Mouse (Mus musculus) limb, embryonic 10.5 days (tissue): ENCODE results near the gene Apoh. TPM values are rescaled to one million over a fixed set of nuclear protein-coding genes. Genes with fewer than 3 reads are reported as not detected.

Experiments used
- DNase-seq: peaks from one replicate; pipeline ENCODE4 v3.0.0-alpha.2; 2017; ENCODE audit warnings: low spot score
- H3K27ac ChIP-seq: fragments of 300-500 bp; sonication (generic); 2 replicates; pipeline ENCODE4 v1.5.1; 2016; ENCODE audit warnings: mild to moderate bottlenecking
- H3K27me3 ChIP-seq: fragments of 300-500 bp; sonication (generic); 2 replicates; pipeline ENCODE4 v1.6.1; 2016; ENCODE audit warnings: low read depth, mild to moderate bottlenecking; ENCODE audit not compliant: poor library complexity, severe bottlenecking
- H3K36me3 ChIP-seq: fragments of 300-500 bp; sonication (generic); 2 replicates; pipeline ENCODE4 v1.6.1; 2016; ENCODE audit warnings: mild to moderate bottlenecking, moderate library complexity
- H3K4me1 ChIP-seq: fragments of 300-500 bp; sonication (generic); 2 replicates; pipeline ENCODE4 v1.6.1; 2016
- H3K4me3 ChIP-seq: fragments of 300-500 bp; sonication (generic); 2 replicates; pipeline ENCODE4 v1.5.1; 2016; ENCODE audit warnings: mild to moderate bottlenecking, moderate library complexity
- H3K9me3 ChIP-seq: fragments of 300-500 bp; sonication (generic); replicated peaks from 2 replicates; pipeline ENCODE4 v1.6.1; 2016; ENCODE audit warnings: mild to moderate bottlenecking
- WGBS: fragments of 180-500 bp; shearing (Covaris S2); methylation state at CpG from one replicate; pipeline ENCODE4 v1.1.7; 2016; 5-methylcytosine and 5-hydroxymethylcytosine counted together
- polyA plus RNA-seq: library from polyadenylated mRNA; unstranded; fragments of >200 nt; fragmentation: Nextera tagmentation; extraction: Ambion mirVana; gene quantifications from 2 replicates; pipeline ENCODE4 v1.2.1, GENCODE M21; 2016

Gene Apoh
- polyA plus RNA-seq, 1 experiment from 2014 or later = not detected

DNA sequence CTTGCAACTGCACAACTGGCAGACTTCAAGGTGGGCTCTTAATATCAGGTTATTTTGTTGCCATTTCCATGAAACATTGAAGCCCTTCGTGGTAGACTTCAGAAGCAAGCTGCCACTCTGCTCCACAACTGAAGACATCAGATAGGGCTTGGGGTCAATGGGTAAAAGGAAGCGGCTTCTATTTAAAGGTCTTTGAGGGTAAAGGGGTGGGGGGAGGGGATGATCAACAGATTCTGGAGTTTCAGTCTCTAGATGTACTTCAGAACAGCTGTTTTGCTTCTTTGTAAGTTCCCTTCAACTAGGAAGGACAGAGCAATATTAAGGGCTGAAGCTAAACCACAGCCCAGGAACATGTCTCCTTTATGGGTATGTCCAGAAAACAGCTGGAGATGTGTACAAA is 31.2 kb upstream of the Apoh start:
- Histone ChIP-seq H3K4me3 (no peak overlapping the region), H3K27ac (no peak overlapping the region), H3K36me3 (no peaks in the 10 kb centered on the region), H3K27me3 (no peaks in the 10 kb centered on the region), H3K9me3 (no peaks in the 10 kb centered on the region), H3K4me1 (peaks cover 3% of the 10 kb centered on the region; the same call in 1 of the 2 replicates)
- DNase-seq = no peak
- 72% methylated on average over 2 of the region's 2 CpGs for WGBS

GRCm38 (mm10) chr11:108312516-108312915 is 30.6 kb upstream of the Apoh start:
- H3K36me3 ChIP-seq = no peaks in the 10 kb centered on the region
- no peaks in the 10 kb centered on the region for H3K27me3 ChIP-seq
- no peak overlapping the region for H3K27ac ChIP-seq
- 80% methylated on average over 5 of the region's 5 CpGs for WGBS
- no peak overlapping the region for H3K4me3 ChIP-seq
- H3K4me1 ChIP-seq = peaks cover 3% of the 10 kb centered on the region; the same call in 1 of the 2 replicates
- no peaks in the 10 kb centered on the region for H3K9me3 ChIP-seq
- no peak for DNase-seq

GRCm38 (mm10) chr11:108315736-108316135 is 27.4 kb upstream of the Apoh start:
- peaks cover 6% of the 10 kb centered on the region; the same call in 1 of the 2 replicates for H3K4me1 ChIP-seq

GRCm38 (mm10) chr11:108317878-108318277 is 25.3 kb upstream of the Apoh start:
- no peaks in the 10 kb centered on the region for H3K9me3 ChIP-seq
- no peak for DNase-seq
- WGBS = 74% methylated on average over 6 of the region's 6 CpGs
- no peaks in the 10 kb centered on the region for H3K36me3 ChIP-seq
- 0 out of 2 replicates have a peak, but pooled peaks cover 3% of the 10 kb centered on the region for H3K4me1 ChIP-seq
- no peaks in the 10 kb centered on the region for H3K27me3 ChIP-seq
- H3K27ac ChIP-seq = no peak overlapping the region
- H3K4me3 ChIP-seq = no peak overlapping the region

More at GRCm38 (mm10) chr11:108315736-108316135, 27.4 kb upstream of the Apoh start:
- Histone ChIP-seq H3K9me3 (no peaks in the 10 kb centered on the region), H3K27me3 (no peaks in the 10 kb centered on the region), H3K36me3 (no peaks in the 10 kb centered on the region), H3K4me3 (no peak overlapping the region), H3K27ac (no peak overlapping the region)
- DNase-seq = no peak
- WGBS = 88% methylated on average over 7 of the region's 7 CpGs

DNA sequence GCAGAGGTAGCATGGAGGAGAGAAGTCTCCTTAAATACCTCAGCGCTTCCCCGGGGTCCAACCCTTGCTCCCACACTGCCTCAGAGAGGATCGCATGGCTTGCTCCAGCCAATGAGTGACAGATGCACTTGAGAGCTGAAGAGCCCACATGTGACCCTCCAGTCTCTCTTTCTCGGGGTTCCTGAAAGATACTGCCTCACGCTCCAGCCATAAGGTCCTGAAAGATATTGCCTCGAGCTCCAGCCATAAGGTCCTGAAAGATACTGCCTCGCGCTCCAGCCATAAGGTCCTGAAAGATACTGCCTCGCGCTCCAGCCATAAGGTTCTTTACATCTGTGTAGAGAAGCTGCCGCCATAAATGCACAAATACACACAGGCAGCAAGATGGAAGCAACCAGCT is 24.0 kb upstream of the Apoh start:
- Histone ChIP-seq H3K4me3 (no peak overlapping the region), H3K4me1 (0 out of 2 replicates have a peak, but pooled peaks cover 3% of the 10 kb centered on the region), H3K9me3 (no peaks in the 10 kb centered on the region), H3K27me3 (no peaks in the 10 kb centered on the region), H3K27ac (no peak overlapping the region), H3K36me3 (no peaks in the 10 kb centered on the region)
- no peak for DNase-seq
- WGBS = 90% methylated on average over 11 of the region's 11 CpGs

GRCm38 (mm10) chr11:108320561-108320960 is 22.6 kb upstream of the Apoh start:
- Histone ChIP-seq H3K4me1 (0 out of 2 replicates have a peak, but pooled peaks cover 3% of the 10 kb centered on the region), H3K4me3 (no peak overlapping the region), H3K9me3 (no peaks in the 10 kb centered on the region), H3K27me3 (no peaks in the 10 kb centered on the region), H3K36me3 (no peaks in the 10 kb centered on the region), H3K27ac (no peak overlapping the region)
- WGBS = 86% methylated on average over 7 of the region's 7 CpGs
- no peak for DNase-seq

DNA sequence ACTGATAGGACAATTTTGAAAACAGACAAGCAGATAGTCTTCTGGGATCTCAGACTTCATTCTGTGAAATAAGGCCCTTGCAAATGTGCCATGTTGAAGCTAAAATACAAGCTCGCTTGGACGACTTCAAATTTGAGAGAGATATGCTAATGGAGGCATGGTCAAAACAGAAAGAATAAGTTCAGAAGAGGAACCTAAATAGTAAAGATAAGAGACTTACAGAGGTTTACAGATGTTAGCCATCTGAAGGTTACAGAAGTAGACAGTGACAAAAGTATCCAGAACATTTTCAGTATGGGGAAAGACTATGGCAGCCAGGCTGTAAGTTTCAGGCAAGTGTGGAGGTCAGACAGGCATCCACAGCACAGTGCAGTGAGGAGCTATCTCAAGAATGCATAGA is 21.0 kb upstream of the Apoh start:
- WGBS = 91% methylated on average over 2 of the region's 2 CpGs
- H3K4me3 ChIP-seq = no peak overlapping the region
- no peak for DNase-seq

DNA sequence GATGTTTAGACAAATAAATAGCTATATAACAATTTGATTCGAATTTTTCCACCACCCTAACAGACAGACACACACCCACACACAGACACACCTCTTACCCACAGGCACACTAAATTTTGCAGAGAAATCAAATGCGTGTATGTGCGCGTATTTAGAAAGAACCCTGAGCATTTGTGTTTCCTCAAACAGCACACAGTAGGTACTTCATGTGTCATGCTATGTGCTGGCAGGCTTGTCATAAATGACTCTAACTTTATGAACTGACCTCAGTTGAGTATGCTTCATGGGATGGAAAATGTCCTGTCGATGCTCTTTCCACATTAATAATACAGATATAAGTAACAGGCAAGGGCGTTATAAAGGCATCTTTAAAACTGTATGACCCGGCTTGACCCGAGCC is 17.2 kb upstream of the Apoh start:
- Histone ChIP-seq H3K27ac (no peak overlapping the region), H3K4me1 (0 out of 2 replicates have a peak, but pooled peaks cover 3% of the 10 kb centered on the region), H3K27me3 (no peaks in the 10 kb centered on the region), H3K9me3 (no peaks in the 10 kb centered on the region), H3K36me3 (no peaks in the 10 kb centered on the region), H3K4me3 (no peak overlapping the region)
- no peak for DNase-seq
- 79% methylated on average over 8 of the region's 8 CpGs for WGBS

More for the DNA sequence above, 21.0 kb upstream of the Apoh start:
- H3K36me3 ChIP-seq = no peaks in the 10 kb centered on the region
- H3K4me1 ChIP-seq = 0 out of 2 replicates have a peak, but pooled peaks cover 6% of the 10 kb centered on the region
- no peak overlapping the region for H3K27ac ChIP-seq
- no peaks in the 10 kb centered on the region for H3K27me3 ChIP-seq
- no peaks in the 10 kb centered on the region for H3K9me3 ChIP-seq

DNA sequence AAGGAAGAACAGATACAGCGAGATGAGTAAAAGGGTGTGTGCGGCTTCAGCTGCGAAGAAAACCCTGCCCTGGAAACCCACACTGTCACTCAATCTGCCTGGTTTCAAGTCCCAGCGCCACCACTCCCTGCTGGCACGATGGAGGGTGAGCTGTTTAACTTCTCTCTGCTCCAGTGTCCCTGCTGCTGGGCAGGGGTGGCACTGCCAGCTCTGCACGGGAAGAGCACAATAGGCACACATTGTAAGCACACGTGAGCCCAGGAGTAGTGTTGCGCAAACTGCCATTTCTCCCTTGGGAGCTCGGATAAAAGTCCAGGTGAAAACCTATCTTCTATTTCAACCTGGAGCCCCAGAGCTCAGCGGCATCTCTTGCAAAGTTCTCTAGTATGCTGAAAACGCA is 12.3 kb upstream of the Apoh start:
- Histone ChIP-seq H3K4me1 (peaks cover 16% of the 10 kb centered on the region), H3K9me3 (no peaks in the 10 kb centered on the region), H3K36me3 (no peaks in the 10 kb centered on the region), H3K27ac (no peak overlapping the region), H3K27me3 (no peaks in the 10 kb centered on the region), H3K4me3 (no peak overlapping the region)
- DNase-seq = no peak
- 85% methylated on average over 11 of the region's 11 CpGs for WGBS

GRCm38 (mm10) chr11:108333006-108333405 is 10.1 kb upstream of the Apoh start:
- H3K27me3 ChIP-seq = no peaks in the 10 kb centered on the region
- no peaks in the 10 kb centered on the region for H3K9me3 ChIP-seq
- no peak for DNase-seq
- no peak overlapping the region for H3K27ac ChIP-seq
- 37% methylated on average over 5 of the region's 5 CpGs for WGBS
- H3K4me3 ChIP-seq = no peak overlapping the region
- H3K4me1 ChIP-seq = peaks cover 23% of the 10 kb centered on the region
- H3K36me3 ChIP-seq = no peaks in the 10 kb centered on the region

- Histone ChIP-seq H3K4me1 (peaks cover 23% of the 10 kb centered on the region), H3K9me3 (no peaks in the 10 kb centered on the region), H3K27me3 (no peaks in the 10 kb centered on the region), H3K27ac (peak overlapping the region; percentile 10; the same call in 1 of the 2 replicates), H3K4me3 (no peak overlapping the region), H3K36me3 (no peaks in the 10 kb centered on the region)
- 51% methylated on average over 8 of the region's 8 CpGs for WGBS
- no peak for DNase-seq
Measured at GRCm38 (mm10) chr11:108333583-108334379, 9.4 kb upstream of the Apoh start.

DNA sequence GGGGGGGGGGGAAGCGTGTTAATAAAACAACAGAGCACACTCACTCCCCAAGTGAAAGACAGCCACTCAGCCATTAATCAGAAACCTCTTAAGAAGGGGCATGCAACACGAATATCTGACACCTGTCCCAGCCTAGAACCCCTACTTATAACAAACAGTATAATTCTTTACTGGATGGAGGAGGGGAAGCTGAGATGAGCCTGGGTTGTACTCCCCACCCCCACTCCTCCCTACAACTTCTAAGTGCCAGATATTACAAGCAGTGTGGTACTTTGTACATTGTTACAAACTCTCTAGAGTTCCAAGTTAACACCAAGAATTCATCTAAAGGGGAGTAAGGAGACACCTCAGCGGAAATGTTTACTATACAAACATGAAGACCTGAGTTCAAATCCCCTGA is 8.5 kb upstream of the Apoh start:
- no peak overlapping the region for H3K27ac ChIP-seq
- H3K36me3 ChIP-seq = no peaks in the 10 kb centered on the region
- peaks cover 23% of the 10 kb centered on the region for H3K4me1 ChIP-seq

GRCm38 (mm10) chr11:108335536-108335935 is 7.6 kb upstream of the Apoh start:
- no peak for DNase-seq
- Histone ChIP-seq H3K27ac (no peak overlapping the region), H3K27me3 (0 out of 2 replicates have a peak, but pooled peaks cover 2% of the 10 kb centered on the region), H3K9me3 (no peaks in the 10 kb centered on the region), H3K36me3 (no peaks in the 10 kb centered on the region), H3K4me1 (peaks cover 23% of the 10 kb centered on the region), H3K4me3 (no peak overlapping the region)
- WGBS = 93% methylated on average over 4 of the region's 4 CpGs

More for the DNA sequence above, 8.5 kb upstream of the Apoh start:
- 80% methylated on average over 3 of the region's 3 CpGs for WGBS
- no peak overlapping the region for H3K4me3 ChIP-seq
- H3K9me3 ChIP-seq = no peaks in the 10 kb centered on the region
- H3K27me3 ChIP-seq = no peaks in the 10 kb centered on the region
- no peak for DNase-seq
